Mouse (Mus musculus) forebrain, embryonic 14.5 days (tissue): Measurements from ENCODE around the gene Psg28. TPM values are rescaled to one million over a fixed set of nuclear protein-coding genes. Genes with fewer than 3 reads are reported as not detected.
A peak's percentile ranks its signal among the peaks of the same experiment; 100 is the strongest.
"Not testable (repeated sequence)": the region's sequence is repeated elsewhere in the genome, so short reads cannot be mapped to it uniquely, and the experiment has no call there.

Experiments
- ATAC-seq: fragments of 200-750 bp; cut with Nextera tagmentation; 2 replicates; pipeline ENCODE4 v1.8.0; 2017; ENCODE audit warnings: mild to moderate bottlenecking, moderate library complexity
- DNase-seq: peaks from one replicate; pipeline ENCODE4 v3.0.0-alpha.2; 2015; ENCODE audit warnings: low spot score
- H3K27ac ChIP-seq: fragments of 300-500 bp; sonication (generic); 2 replicates; pipeline ENCODE4 v1.5.1; 2014; ENCODE audit warnings: low read depth, mild to moderate bottlenecking, control low read depth, low read length, moderate library complexity
- H3K27me3 ChIP-seq: fragments of 300-500 bp; sonication (generic); replicated peaks from 2 replicates; pipeline ENCODE4 v1.6.1; 2014; ENCODE audit warnings: low read length, control low read depth, mixed read lengths; ENCODE audit not compliant: control insufficient read depth, insufficient read depth
- H3K36me3 ChIP-seq: fragments of 300-500 bp; sonication (generic); 2 replicates; pipeline ENCODE4 v1.6.1; 2014; ENCODE audit warnings: low read length, control low read depth; ENCODE audit not compliant: control insufficient read depth, insufficient read depth
- H3K4me1 ChIP-seq: fragments of 300-500 bp; sonication (generic); 2 replicates; pipeline ENCODE4 v1.6.1; 2014; ENCODE audit warnings: antibody characterized with exemption, low read length, control low read depth; ENCODE audit not compliant: control insufficient read depth, insufficient read depth
- H3K4me2 ChIP-seq: fragments of 300-500 bp; sonication (generic); 2 replicates; pipeline ENCODE4 v1.6.1; 2014; ENCODE audit warnings: mild to moderate bottlenecking, control low read depth, low read length
- H3K4me3 ChIP-seq: fragments of 300-500 bp; sonication (generic); 2 replicates; pipeline ENCODE4 v1.5.1; 2014; ENCODE audit warnings: low read depth, low read length, control low read depth
- H3K9ac ChIP-seq: fragments of 300-500 bp; sonication (generic); 2 replicates; pipeline ENCODE4 v1.6.1; 2014; ENCODE audit warnings: mild to moderate bottlenecking, low read length, control low read depth, moderate library complexity
- H3K9me3 ChIP-seq: fragments of 300-500 bp; sonication (generic); replicated peaks from 2 replicates; pipeline ENCODE4 v1.6.1; 2016; ENCODE audit warnings: low read length, control low read depth, mixed read lengths; ENCODE audit not compliant: control insufficient read depth
- WGBS: fragments of 180-500 bp; shearing (Covaris S2); extraction: QIAGEN DNeasy Blood & Tissue Kit; methylation state at CpG from one replicate; pipeline ENCODE4 v1.1.7; 2014; 5-methylcytosine and 5-hydroxymethylcytosine counted together
- microRNA-seq: library from miRNA; unstranded; fragments of <30 nt; microRNA quantifications from one replicate; pipeline ENCODE4, GENCODE M21; 2016
- polyA plus RNA-seq: library from polyadenylated mRNA; unstranded; fragments of >200 nt; fragmentation: Nextera tagmentation; extraction: Ambion mirVana; gene quantifications from 2 replicates; pipeline ENCODE4 v1.2.1, GENCODE M21; 2014

Psg28 gene
- not detected in 2 replicates for polyA plus RNA-seq

- not testable (repeated sequence) for H3K9me3 ChIP-seq, H3K4me3 ChIP-seq, H3K27ac ChIP-seq, H3K9ac ChIP-seq, ATAC-seq, DNase-seq, H3K4me1 ChIP-seq, H3K4me2 ChIP-seq, H3K27me3 ChIP-seq, H3K36me3 ChIP-seq
- whole genome bisulfite sequencing: 91% methylated on average over 2 of the region's 2 CpGs
Observed at GRCm38 (mm10) chr7:18431941-18432340, at the start of gene Psg28. TSS of gene Psg28 (minus strand) at chr7:18432041.

- Histone ChIP-seq H3K4me3 (peak overlapping the region; percentile 20), H3K36me3 (no peaks in the 10 kb centered on the region), H3K27ac (no peak overlapping the region), H3K9me3 (peaks cover 4% of the 10 kb centered on the region; the same call in 1 of the 2 replicates), H3K9ac (no peak overlapping the region), H3K27me3 (no peaks in the 10 kb centered on the region), H3K4me2 (no peak overlapping the region), H3K4me1 (no peaks in the 10 kb centered on the region)
- 44% methylated on average over 11 of the region's 11 CpGs for WGBS
- no peak for ATAC-seq
- peak; percentile 3 for DNase-seq
Observed at GRCm38 (mm10) chr7:18403407-18403806, 28.4 kb downstream of the Psg28 start.

GRCm38 (mm10) chr7:18402527-18403237, 29.2 kb downstream of the Psg28 start:
- ATAC-seq (peak; percentile 79), DNase-seq (peak; percentile 29)
- Histone ChIP-seq H3K36me3 (no peaks in the 10 kb centered on the region), H3K4me3 (peak overlapping the region; percentile 20), H3K9me3 (peaks cover 4% of the 10 kb centered on the region; the same call in 1 of the 2 replicates), H3K9ac (no peak overlapping the region), H3K27ac (no peak overlapping the region), H3K4me1 (no peaks in the 10 kb centered on the region), H3K4me2 (no peak overlapping the region), H3K27me3 (no peaks in the 10 kb centered on the region)
- 23% methylated on average over 34 of the region's 35 CpGs for WGBS

- H3K27me3 ChIP-seq, H3K36me3 ChIP-seq, ATAC-seq, H3K27ac ChIP-seq, DNase-seq, H3K4me1 ChIP-seq, H3K9me3 ChIP-seq, H3K4me2 ChIP-seq, H3K9ac ChIP-seq, H3K4me3 ChIP-seq: not testable (repeated sequence)
- 88% methylated on average over 4 of the region's 4 CpGs for WGBS
Observed at GRCm38 (mm10) chr7:18391483-18391882, 40.4 kb downstream of the Psg28 start.

GRCm38 (mm10) chr7:18378295-18378694, 53.5 kb downstream of the Psg28 start:
- Histone ChIP-seq H3K9ac (no peak overlapping the region), H3K4me2 (no peak overlapping the region), H3K4me1 (no peaks in the 10 kb centered on the region), H3K4me3 (no peak overlapping the region), H3K27ac (no peak overlapping the region), H3K9me3 (peaks cover 7% of the 10 kb centered on the region; the same call in 1 of the 2 replicates), H3K36me3 (no peaks in the 10 kb centered on the region), H3K27me3 (no peaks in the 10 kb centered on the region)
- DNase-seq: no peak
- WGBS: 76% methylated on average over 1 of the region's 2 CpGs
- ATAC-seq: no peak

Small RNAs within 50 kb of the gene (microRNA-seq; reads per million reads assigned to microRNA genes)
- not detected for gene Gm24715

Other genes with a start within 250 kb of the Psg28 start
- gene Mill1, start 186.7 kb downstream of the Psg28 start, polyA plus RNA-seq: not detected in 2 replicates
- gene Psg18, start 77.0 kb downstream of the Psg28 start, polyA plus RNA-seq: not detected in 2 replicates
- gene Psg26, start 52.1 kb upstream of the Psg28 start, polyA plus RNA-seq: not detected in 2 replicates
- not detected in 2 replicates for gene Psg25, start 100.2 kb upstream of the Psg28 start, polyA plus RNA-seq
- gene Psg27, start 135.3 kb upstream of the Psg28 start, polyA plus RNA-seq: not detected in 2 replicates
- not detected in 2 replicates for gene Psg23, start 184.5 kb upstream of the Psg28 start, polyA plus RNA-seq
- gene Psg21, start 224.7 kb upstream of the Psg28 start, polyA plus RNA-seq: not detected in 2 replicates